Mouse (Mus musculus) limb, embryonic 14.5 days (tissue): ENCODE data around the gene Gm10719. TPM values are rescaled to one million over a fixed set of nuclear protein-coding genes. Genes with fewer than 3 reads are reported as not detected.
"Not testable (repeated sequence)": the region's sequence is repeated elsewhere in the genome, so short reads cannot be mapped to it uniquely, and the experiment has no call there.

ENCODE experiments used
- ATAC-seq: fragments of 200-750 bp; cut with Nextera tagmentation; 2 replicates; pipeline ENCODE4 v1.8.0; 2017; ENCODE audit warnings: low read depth, moderate number of reproducible peaks, moderate TSS enrichment; ENCODE audit not compliant: low FRiP score
- DNase-seq: peaks from one replicate; pipeline ENCODE4 v3.0.0-alpha.2; 2015; ENCODE audit warnings: low spot score
- H3K27ac ChIP-seq: fragments of 300-500 bp; sonication (generic); replicated peaks from 2 replicates; pipeline ENCODE4 v1.5.1; 2014; ENCODE audit warnings: low read depth, mild to moderate bottlenecking, low read length, moderate library complexity, mixed read lengths
- H3K27me3 ChIP-seq: fragments of 300-500 bp; sonication (generic); 2 replicates; pipeline ENCODE4 v1.6.1; 2014; ENCODE audit warnings: low read length, mixed read lengths; ENCODE audit not compliant: control insufficient read depth, insufficient read depth
- H3K36me3 ChIP-seq: fragments of 300-500 bp; sonication (generic); 2 replicates; pipeline ENCODE4 v1.6.1; 2014; ENCODE audit warnings: mild to moderate bottlenecking, low read length, moderate library complexity, mixed read lengths; ENCODE audit not compliant: control insufficient read depth, insufficient read depth
- H3K4me1 ChIP-seq: fragments of 300-500 bp; sonication (generic); 2 replicates; pipeline ENCODE4 v1.6.1; 2014; ENCODE audit warnings: antibody characterized with exemption, low read length, mixed read lengths; ENCODE audit not compliant: control insufficient read depth, insufficient read depth
- H3K4me2 ChIP-seq: fragments of 300-500 bp; sonication (generic); replicated peaks from 2 replicates; pipeline ENCODE4 v1.6.1; 2014; ENCODE audit warnings: low read depth, mild to moderate bottlenecking, low read length, moderate library complexity; ENCODE audit not compliant: severe bottlenecking
- H3K4me3 ChIP-seq: fragments of 300-500 bp; sonication (generic); replicated peaks from 2 replicates; pipeline ENCODE4 v1.5.1; 2014; ENCODE audit warnings: low read length
- H3K9ac ChIP-seq: fragments of 300-500 bp; sonication (generic); 2 replicates; pipeline ENCODE4 v1.6.1; 2014; ENCODE audit warnings: mild to moderate bottlenecking, low read depth, low read length, moderate library complexity; ENCODE audit not compliant: severe bottlenecking
- H3K9me3 ChIP-seq: fragments of 300-500 bp; sonication (generic); 2 replicates; pipeline ENCODE4 v1.6.1; 2016; ENCODE audit warnings: low read length; ENCODE audit not compliant: control insufficient read depth
- WGBS: fragments of 180-500 bp; shearing (Covaris S2); extraction: QIAGEN DNeasy Blood & Tissue Kit; methylation state at CpG from one replicate; pipeline ENCODE4 v1.1.7; 2014; 5-methylcytosine and 5-hydroxymethylcytosine counted together
- polyA plus RNA-seq, 2 experiments: library from polyadenylated mRNA; depleted of rRNA in 1 of 2; stranded (reverse) in 1 of 2; unstranded in 1 of 2; fragments of >200 nt; fragmentation: Nextera tagmentation in 1 of 2; extraction: Ambion mirVana in 1 of 2; gene quantifications; 2 replicates each; pipeline versions ENCODE4 v1.2.1 to v1.2.3; 2012 to 2014

Gm10719 gene
- polyA plus RNA-seq (2012; rRNA removed) (0.12 TPM in 1 of 2 replicates, not detected in the other), polyA plus RNA-seq (2014; fragmentation: Nextera tagmentation; extraction: Ambion mirVana) (not detected in 2 replicates)

DNA sequence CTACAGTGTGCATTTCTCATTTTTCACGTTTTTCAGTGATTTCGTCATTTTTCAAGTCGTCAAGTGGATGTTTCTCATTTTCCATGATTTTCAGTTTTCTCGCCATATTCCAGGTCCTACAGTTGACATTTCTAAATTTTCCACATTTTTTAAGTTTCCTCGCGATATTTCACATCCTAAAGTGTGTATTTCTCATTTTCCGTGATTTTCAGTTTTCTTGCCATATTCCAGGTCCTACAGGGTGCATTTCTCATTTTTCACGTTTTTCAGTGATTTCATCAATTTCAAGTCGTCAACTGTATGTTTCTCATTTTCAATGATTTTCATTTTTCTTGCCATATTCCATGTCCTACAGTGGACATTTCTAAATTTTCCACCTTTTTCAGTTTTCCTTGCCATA, at the start of gene Gm10719:
Gene Gm10719 (plus strand): TSS at position 301 of the 400 bp plus-strand sequence.
- not testable (repeated sequence) for H3K36me3 ChIP-seq, H3K4me1 ChIP-seq, H3K27ac ChIP-seq, H3K9me3 ChIP-seq, H3K4me3 ChIP-seq, DNase-seq, H3K27me3 ChIP-seq, ATAC-seq, H3K4me2 ChIP-seq, H3K9ac ChIP-seq
- 71% methylated on average over 1 of the region's 9 CpGs for WGBS

DNA sequence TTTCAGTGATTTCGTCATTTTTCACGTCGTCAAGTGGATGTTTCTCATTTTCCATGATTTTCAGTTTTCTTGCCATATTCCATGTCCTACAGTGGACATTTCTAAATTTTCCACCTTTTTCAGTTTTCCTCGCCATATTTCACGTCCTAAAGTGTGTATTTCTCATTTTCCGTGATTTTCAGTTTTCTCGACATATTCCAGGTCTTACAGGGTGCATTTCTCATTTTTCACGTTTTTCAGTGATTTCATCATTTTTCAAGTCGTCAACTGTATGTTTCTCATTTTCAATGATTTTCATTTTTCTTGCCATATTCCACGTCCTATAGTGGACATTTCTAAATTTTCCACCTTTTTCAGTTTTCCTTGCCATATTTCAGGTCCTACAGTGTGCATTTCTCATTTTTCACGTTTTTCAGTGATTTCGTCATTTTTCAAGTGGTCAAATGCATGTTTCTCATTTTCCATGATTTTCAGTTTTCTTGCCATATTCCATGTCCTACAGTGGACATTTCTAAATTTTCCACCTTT, 16.7 kb upstream of the Gm10719 start, which contains the start of gene Gm10722:
Gene Gm10722 (plus strand): TSS at position 478 of the 528 bp plus-strand sequence.
- not testable (repeated sequence) for H3K4me1 ChIP-seq, H3K27ac ChIP-seq, H3K27me3 ChIP-seq, H3K9me3 ChIP-seq, H3K9ac ChIP-seq, H3K4me3 ChIP-seq, H3K36me3 ChIP-seq, H3K4me2 ChIP-seq, ATAC-seq
- 66% methylated on average over 12 of the region's 12 CpGs for WGBS
- DNase-seq = peak; percentile 28

GRCm38 (mm10) chr9:3001006-3001405, 16.2 kb upstream of the Gm10719 start:
- not testable (repeated sequence) for H3K9ac ChIP-seq, H3K9me3 ChIP-seq, DNase-seq, H3K36me3 ChIP-seq, ATAC-seq, H3K27me3 ChIP-seq, H3K27ac ChIP-seq, H3K4me1 ChIP-seq, H3K4me2 ChIP-seq, H3K4me3 ChIP-seq
- WGBS = 63% methylated on average over 8 of the region's 8 CpGs

DNA sequence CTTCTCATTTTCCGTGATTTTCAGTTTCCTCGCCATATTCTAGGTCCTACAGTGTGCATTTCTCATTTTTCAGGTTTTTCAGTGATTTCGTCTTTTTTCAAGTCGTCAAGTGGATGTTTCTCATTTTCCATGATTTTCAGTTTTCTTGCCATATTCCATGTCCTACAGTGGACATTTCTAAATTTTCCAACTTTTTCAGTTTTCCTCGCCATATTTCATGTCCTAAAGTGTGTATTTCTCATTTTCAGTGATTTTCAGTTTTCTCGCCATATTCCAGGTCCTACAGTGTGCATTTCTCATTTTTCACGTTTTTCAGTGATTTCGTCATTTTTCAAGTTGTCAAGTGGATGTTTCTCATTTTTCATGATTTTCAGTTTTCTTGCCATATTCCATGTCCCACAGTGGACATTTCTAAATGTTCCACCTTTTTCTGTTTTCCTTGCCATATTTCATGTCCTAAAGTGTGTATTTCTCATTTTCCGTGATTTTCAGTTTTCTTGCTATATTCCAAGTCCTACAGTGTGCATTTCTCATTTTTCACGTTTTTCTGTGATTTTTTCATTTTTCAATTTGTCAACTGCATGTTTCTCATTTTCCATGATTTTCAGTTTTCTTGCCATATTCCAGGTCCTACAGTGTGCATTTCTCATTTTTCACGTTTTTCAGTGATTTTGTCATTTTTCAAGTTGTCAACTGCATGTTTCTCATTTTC, 15.1 kb upstream of the Gm10719 start:
- DNase-seq (peak; percentile 41), ATAC-seq (peak; percentile 85)
- not testable (repeated sequence) for H3K9ac ChIP-seq, H3K4me2 ChIP-seq, H3K4me3 ChIP-seq, H3K9me3 ChIP-seq, H3K27ac ChIP-seq, H3K27me3 ChIP-seq, H3K4me1 ChIP-seq, H3K36me3 ChIP-seq
- 58% methylated on average over 8 of the region's 11 CpGs for WGBS

GRCm38 (mm10) chr9:3002794-3003396, 14.3 kb upstream of the Gm10719 start, which contains the start of gene Gm11168:
Gene Gm11168, plus strand, starts transcription at chr9:3003346.
- H3K27me3 ChIP-seq, H3K9me3 ChIP-seq, H3K9ac ChIP-seq, H3K4me1 ChIP-seq, H3K27ac ChIP-seq, H3K4me2 ChIP-seq, ATAC-seq, H3K4me3 ChIP-seq, DNase-seq, H3K36me3 ChIP-seq: not testable (repeated sequence)
- 69% methylated on average over 6 of the region's 14 CpGs for WGBS

DNA sequence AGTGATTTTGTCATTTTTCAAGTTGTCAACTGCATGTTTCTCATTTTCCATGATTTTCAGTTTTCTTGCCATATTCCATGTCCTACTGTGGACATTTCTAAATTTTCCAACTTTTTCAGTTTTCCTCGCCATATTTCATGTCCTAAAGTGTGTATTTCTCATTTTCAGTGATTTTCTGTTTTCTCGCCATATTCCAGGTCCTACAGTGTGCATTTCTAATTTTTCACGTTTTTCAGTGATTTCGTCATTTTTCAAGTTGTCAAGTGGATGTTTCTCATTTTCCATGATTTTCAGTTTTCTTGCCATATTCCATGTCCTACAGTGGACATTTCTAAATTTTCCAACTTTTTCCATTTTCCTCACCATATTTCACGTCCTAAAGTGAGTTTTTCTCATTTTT, 11.0 kb upstream of the Gm10719 start:
- not testable (repeated sequence) for DNase-seq, H3K27me3 ChIP-seq, H3K9ac ChIP-seq, H3K4me2 ChIP-seq, H3K9me3 ChIP-seq, H3K4me1 ChIP-seq, ATAC-seq, H3K4me3 ChIP-seq, H3K36me3 ChIP-seq, H3K27ac ChIP-seq
- WGBS = 77% methylated on average over 1 of the region's 5 CpGs

- 70% methylated on average over 8 of the region's 8 CpGs for WGBS
- peak; percentile 61; the same call in 1 of the 2 replicates for ATAC-seq
These were observed 10.6 kb upstream of the Gm10719 start for GRCm38 (mm10) chr9:3006636-3007035.

DNA sequence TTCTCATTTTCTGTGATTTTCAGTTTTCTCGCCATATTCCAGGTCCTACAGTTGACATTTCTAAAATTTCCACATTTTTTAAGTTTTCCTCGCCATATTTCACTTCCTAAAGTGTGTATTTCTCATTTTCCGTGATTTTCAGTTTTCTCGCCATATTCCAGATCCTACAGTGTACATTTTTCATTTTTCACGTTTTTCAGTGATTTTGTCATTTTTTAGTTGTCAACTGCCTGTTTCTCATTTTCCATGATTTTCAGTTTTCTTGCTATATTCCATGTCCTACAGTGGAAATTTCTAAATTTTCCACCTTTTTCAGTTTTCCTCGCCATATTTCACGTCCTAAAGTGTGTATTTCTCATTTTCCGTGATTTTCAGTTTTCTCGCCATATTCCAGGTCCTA, 9.9 kb upstream of the Gm10719 start:
- H3K27ac ChIP-seq, H3K4me2 ChIP-seq, H3K36me3 ChIP-seq, H3K9ac ChIP-seq, H3K27me3 ChIP-seq, H3K4me3 ChIP-seq, H3K4me1 ChIP-seq, H3K9me3 ChIP-seq, ATAC-seq: not testable (repeated sequence)
- WGBS = 74% methylated on average over 7 of the region's 9 CpGs
- peak; percentile 2 for DNase-seq

More at GRCm38 (mm10) chr9:3006636-3007035, 10.6 kb upstream of the Gm10719 start:
- H3K27me3 ChIP-seq, H3K4me3 ChIP-seq, H3K36me3 ChIP-seq, H3K4me2 ChIP-seq, H3K27ac ChIP-seq, H3K9me3 ChIP-seq, H3K9ac ChIP-seq, DNase-seq, H3K4me1 ChIP-seq: not testable (repeated sequence)
